Mouse (Mus musculus) layer of hippocampus, adult 8-10 months (tissue): Measurements from ENCODE around the gene Lxn. TPM values are rescaled to one million over a fixed set of nuclear protein-coding genes. Genes with fewer than 3 reads are reported as not detected.

Experiments used
- DNase-seq, 2 experiments: peaks; one replicate each; pipeline ENCODE4 v3.0.0; 2022; ENCODE audit warnings: low spot score in 2 of 2
- total RNA-seq, 4 experiments: library from RNA; stranded (reverse); gene quantifications; 2 replicates each; pipeline ENCODE4 v1.2.4; 2022

Gene Lxn
- 10 to 100 TPM; 49.1 to 58.4 (median 53.4) TPM for total RNA-seq

DNA sequence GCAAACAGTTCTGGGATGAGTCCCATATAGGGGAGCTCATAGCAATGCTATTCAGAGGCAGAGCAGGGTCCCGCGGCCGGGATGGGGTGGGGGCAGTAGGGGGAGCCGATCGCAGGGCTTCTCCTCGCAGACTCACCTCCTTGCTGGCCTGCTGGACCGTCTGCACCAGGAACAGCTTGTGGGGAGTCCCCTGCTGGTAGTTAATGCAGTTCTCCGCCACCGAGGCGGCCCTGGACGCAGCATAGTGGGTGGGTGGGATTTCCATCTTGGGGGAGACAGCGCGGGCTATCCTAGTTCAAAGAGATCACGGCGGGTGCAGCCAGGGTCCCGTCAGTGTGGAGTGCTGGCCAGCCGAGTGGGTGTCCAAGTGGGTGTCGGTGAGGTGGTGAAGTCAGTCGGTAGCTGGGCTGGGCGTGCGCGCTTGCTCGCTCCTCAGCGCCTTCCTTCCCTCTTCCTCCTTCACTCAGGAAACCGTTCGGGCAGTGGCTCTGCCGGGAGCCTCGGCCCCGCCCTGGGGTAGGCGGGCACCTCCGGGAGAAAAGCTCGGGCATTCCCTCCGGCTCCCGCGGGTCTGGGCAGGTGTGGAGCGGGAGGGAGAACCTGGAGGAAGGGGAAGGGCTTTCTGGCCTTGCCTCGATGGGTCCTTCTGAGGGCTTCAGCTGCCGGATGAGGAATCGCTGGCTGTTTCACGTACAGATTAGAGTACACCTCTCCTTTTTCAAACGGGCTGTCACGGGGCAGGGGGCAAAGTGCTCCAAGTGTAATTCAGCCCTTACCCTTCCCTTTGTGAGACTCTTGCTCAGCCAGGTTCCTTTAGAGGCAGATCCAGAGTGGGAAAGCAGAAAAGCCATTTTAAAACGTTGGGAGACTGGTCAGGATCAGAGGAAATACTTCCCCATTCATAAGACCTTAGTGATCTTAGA lies at the start of gene Lxn:
Gene Lxn (minus strand): TSS at position 477 of the 923 bp plus-strand sequence.
- peak; percentile 25 to 42 for DNase-seq

DNA sequence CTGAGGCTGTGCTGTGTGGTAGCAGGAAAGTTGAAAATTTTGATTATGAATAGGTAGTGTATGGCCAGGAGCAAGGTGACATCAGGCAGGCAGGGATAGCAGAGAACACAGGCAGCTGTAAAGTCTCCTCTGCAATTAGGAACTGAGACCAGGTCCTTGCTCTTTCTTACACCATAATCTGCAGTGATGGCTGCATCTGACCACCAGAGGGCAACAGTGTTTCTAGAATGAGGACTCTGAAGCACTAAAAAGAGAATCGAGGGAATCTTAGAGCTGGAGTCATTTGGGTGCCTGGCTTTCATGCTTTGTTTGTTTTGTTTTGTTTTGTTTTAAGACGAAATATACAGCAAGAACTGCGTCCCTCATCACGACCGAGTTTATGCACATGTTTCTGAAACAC lies 49.1 kb upstream of the Lxn start:
- DNase-seq, result peak; percentile 61 to 88

- no peak for DNase-seq
Observed at GRCm38 (mm10) chr3:67508216-67508892, 44.6 kb upstream of the Lxn start.

GRCm38 (mm10) chr3:67505286-67505685 lies 41.6 kb upstream of the Lxn start:
- no peak for DNase-seq

GRCm38 (mm10) chr3:67503878-67504277 lies 40.2 kb upstream of the Lxn start:
- DNase-seq, result no peak

- no peak for DNase-seq
Observed at GRCm38 (mm10) chr3:67499406-67499791, 35.7 kb upstream of the Lxn start.

DNA sequence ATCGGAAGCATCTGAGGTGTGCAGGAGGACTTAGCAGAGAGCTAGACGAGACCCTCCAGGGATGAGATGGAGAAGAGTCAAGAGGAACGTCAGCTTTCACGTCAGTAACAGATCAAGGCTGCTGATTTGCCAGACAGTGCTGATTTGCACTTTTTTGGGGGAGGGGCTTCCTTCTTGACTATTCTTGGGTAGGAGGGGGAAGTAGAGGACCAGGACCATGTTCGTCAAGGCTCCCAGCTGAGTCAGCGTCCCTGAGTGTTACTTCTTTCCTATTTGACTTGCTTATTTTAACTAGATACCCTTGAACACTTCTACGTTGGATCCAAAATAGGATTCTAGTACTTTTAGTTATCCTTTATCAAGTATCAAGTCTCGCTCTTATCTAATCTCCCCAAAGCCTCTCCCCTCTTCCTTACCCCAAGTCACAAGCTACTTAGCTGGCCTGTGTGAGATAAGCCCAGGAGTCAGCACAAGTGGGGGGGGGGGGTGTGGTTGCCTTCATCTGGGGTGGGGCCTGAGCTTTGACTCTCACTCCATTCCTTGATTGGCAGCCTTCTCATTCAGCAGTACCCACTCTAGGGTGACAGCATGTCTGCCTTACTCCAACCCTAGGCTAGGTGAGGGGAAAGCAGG lies 35.2 kb upstream of the Lxn start:
- no peak for DNase-seq

DNA sequence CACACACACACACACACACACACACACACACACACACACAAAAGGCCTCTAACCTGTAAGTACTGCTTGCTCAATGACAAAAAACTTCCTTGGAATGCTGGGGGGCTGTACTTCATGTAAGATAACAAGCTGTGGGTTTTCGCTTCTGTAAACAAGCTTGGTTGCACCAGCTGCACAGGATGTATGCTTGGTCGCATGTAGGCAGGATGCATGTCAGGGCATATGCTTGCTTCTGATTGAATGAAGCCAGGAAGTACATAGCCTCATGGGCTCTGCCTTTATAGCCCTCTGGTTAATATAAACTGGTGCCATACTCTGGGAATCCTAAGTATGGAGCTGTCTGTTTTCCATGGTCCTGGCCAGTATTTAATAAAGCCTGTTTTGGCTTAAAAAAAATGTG lies 34.3 kb upstream of the Lxn start:
- DNase-seq, result no peak

- DNase-seq, result no peak
Observed at GRCm38 (mm10) chr3:67496310-67496709, 32.6 kb upstream of the Lxn start.

GRCm38 (mm10) chr3:67493132-67493531 lies 29.4 kb upstream of the Lxn start:
- peak; percentile 30 to 36 for DNase-seq

- peak; percentile 19 to 48 for DNase-seq
Observed at GRCm38 (mm10) chr3:67492086-67492869, 28.6 kb upstream of the Lxn start.

- DNase-seq, result no peak
Observed at GRCm38 (mm10) chr3:67490156-67490555, 26.4 kb upstream of the Lxn start.

GRCm38 (mm10) chr3:67485233-67485632 lies 21.5 kb upstream of the Lxn start:
- no peak for DNase-seq

- DNase-seq, result no peak
Observed at GRCm38 (mm10) chr3:67482400-67482799, 18.7 kb upstream of the Lxn start.

- no peak for DNase-seq
Observed at GRCm38 (mm10) chr3:67479806-67480205, 16.1 kb upstream of the Lxn start.

- DNase-seq, result no peak
Observed at GRCm38 (mm10) chr3:67473438-67473837, 9.7 kb upstream of the Lxn start.

- no peak for DNase-seq
Observed at GRCm38 (mm10) chr3:67471408-67472127, 7.8 kb upstream of the Lxn start.

DNA sequence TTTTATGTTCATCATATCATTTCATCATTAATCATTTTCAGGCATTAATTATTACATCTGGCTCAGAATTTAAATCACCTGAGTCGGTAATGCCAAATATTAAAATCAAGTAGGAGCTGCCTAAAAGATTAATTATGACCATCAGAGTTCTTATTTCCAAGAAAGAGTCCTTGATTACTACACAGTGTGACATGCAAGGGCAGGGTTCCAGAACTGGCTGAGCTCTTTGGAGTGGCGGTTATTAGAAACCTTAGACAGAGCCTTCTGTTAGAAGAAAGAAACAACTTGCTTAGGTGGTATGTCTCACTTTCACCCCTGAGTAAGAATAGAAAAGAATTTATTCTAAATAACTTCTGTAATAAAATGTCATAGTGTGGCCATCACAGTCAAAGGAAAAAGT lies 3.6 kb upstream of the Lxn start:
- no peak for DNase-seq

GRCm38 (mm10) chr3:67466576-67466975 lies 2.9 kb upstream of the Lxn start:
- DNase-seq, result no peak

DNA sequence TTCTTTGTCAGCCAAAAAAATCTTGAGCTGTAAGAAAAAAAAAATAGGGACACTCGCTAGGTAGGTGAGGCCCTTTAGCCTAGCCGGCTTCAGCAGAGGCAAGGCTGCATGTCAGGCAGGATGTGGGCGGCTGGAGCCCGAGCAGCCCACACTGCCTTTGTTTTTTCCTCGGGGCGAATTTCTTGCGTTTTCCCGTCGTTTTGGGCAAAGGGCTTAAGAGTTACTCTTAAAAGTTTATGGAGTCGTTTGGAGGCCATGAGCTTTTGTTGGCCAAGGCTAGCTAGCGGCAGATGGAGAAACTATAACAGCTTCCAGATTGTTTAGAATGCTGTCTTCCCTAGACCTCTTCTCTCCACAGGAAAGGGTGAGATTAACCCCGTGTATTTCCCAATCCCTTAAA lies 725 bp downstream of the Lxn start:
- no peak for DNase-seq

GRCm38 (mm10) chr3:67462578-67462977 lies 1.1 kb downstream of the Lxn start:
- DNase-seq, result no peak
